Mouse (Mus musculus) forebrain, embryonic 14.5 days (tissue): ENCODE measurements at regions not wholly inside any gene's neighbourhood (a gene's known extent, or its start where the extent isn't known, plus 50 kb on each side); places are given as distances from the start of the nearest gene placed in this dataset.
A peak's percentile ranks its signal among the peaks of the same experiment; 100 is the strongest.

Experiments
- ATAC-seq: fragments of 200-750 bp; cut with Nextera tagmentation; 2 replicates; pipeline ENCODE4 v1.8.0; 2017; ENCODE audit warnings: mild to moderate bottlenecking, moderate library complexity
- DNase-seq: peaks from one replicate; pipeline ENCODE4 v3.0.0-alpha.2; 2015; ENCODE audit warnings: low spot score
- H3K27ac ChIP-seq: fragments of 300-500 bp; sonication (generic); 2 replicates; pipeline ENCODE4 v1.5.1; 2014; ENCODE audit warnings: low read depth, mild to moderate bottlenecking, control low read depth, low read length, moderate library complexity
- H3K27me3 ChIP-seq: fragments of 300-500 bp; sonication (generic); replicated peaks from 2 replicates; pipeline ENCODE4 v1.6.1; 2014; ENCODE audit warnings: low read length, control low read depth, mixed read lengths; ENCODE audit not compliant: control insufficient read depth, insufficient read depth
- H3K36me3 ChIP-seq: fragments of 300-500 bp; sonication (generic); 2 replicates; pipeline ENCODE4 v1.6.1; 2014; ENCODE audit warnings: low read length, control low read depth; ENCODE audit not compliant: control insufficient read depth, insufficient read depth
- H3K4me1 ChIP-seq: fragments of 300-500 bp; sonication (generic); 2 replicates; pipeline ENCODE4 v1.6.1; 2014; ENCODE audit warnings: antibody characterized with exemption, low read length, control low read depth; ENCODE audit not compliant: control insufficient read depth, insufficient read depth
- H3K4me2 ChIP-seq: fragments of 300-500 bp; sonication (generic); 2 replicates; pipeline ENCODE4 v1.6.1; 2014; ENCODE audit warnings: mild to moderate bottlenecking, control low read depth, low read length
- H3K4me3 ChIP-seq: fragments of 300-500 bp; sonication (generic); 2 replicates; pipeline ENCODE4 v1.5.1; 2014; ENCODE audit warnings: low read depth, low read length, control low read depth
- H3K9ac ChIP-seq: fragments of 300-500 bp; sonication (generic); 2 replicates; pipeline ENCODE4 v1.6.1; 2014; ENCODE audit warnings: mild to moderate bottlenecking, low read length, control low read depth, moderate library complexity
- H3K9me3 ChIP-seq: fragments of 300-500 bp; sonication (generic); replicated peaks from 2 replicates; pipeline ENCODE4 v1.6.1; 2016; ENCODE audit warnings: low read length, control low read depth, mixed read lengths; ENCODE audit not compliant: control insufficient read depth
- WGBS: fragments of 180-500 bp; shearing (Covaris S2); extraction: QIAGEN DNeasy Blood & Tissue Kit; methylation state at CpG from one replicate; pipeline ENCODE4 v1.1.7; 2014; 5-methylcytosine and 5-hydroxymethylcytosine counted together

GRCm38 (mm10) chr4:153767713-153768112 is 189.3 kb upstream of the A430005L14Rik start:
- H3K4me3 ChIP-seq: no peak overlapping the region
- H3K4me2 ChIP-seq: no peak overlapping the region
- H3K36me3 ChIP-seq: no peaks in the 10 kb centered on the region
- DNase-seq (no peak), ATAC-seq (no peak)
- no peaks in the 10 kb centered on the region for H3K9me3 ChIP-seq
- H3K9ac ChIP-seq: no peak overlapping the region
- WGBS: 64% methylated on average over 9 of the region's 9 CpGs
- no peaks in the 10 kb centered on the region for H3K27me3 ChIP-seq
- H3K4me1 ChIP-seq: peaks cover 3% of the 10 kb centered on the region; the same call in 1 of the 2 replicates
- no peak overlapping the region for H3K27ac ChIP-seq

- no peak for ATAC-seq
- Histone ChIP-seq H3K4me3 (no peak overlapping the region), H3K9ac (no peak overlapping the region), H3K27ac (peak overlapping the region; percentile 9; the same call in 1 of the 2 replicates), H3K4me2 (no peak overlapping the region), H3K9me3 (no peaks in the 10 kb centered on the region), H3K27me3 (no peaks in the 10 kb centered on the region), H3K4me1 (peaks cover 3% of the 10 kb centered on the region; the same call in 1 of the 2 replicates), H3K36me3 (no peaks in the 10 kb centered on the region)
- 69% methylated on average over 3 of the region's 3 CpGs for WGBS
- DNase-seq: no peak
Measured at GRCm38 (mm10) chr4:153768350-153768749, 188.7 kb upstream of the A430005L14Rik start.

- H3K36me3 ChIP-seq: no peaks in the 10 kb centered on the region
- peak; percentile 60 for DNase-seq
- H3K9me3 ChIP-seq: no peaks in the 10 kb centered on the region
- 52% methylated on average over 5 of the region's 5 CpGs for WGBS
- H3K4me3 ChIP-seq: no peak overlapping the region
- peaks cover 3% of the 10 kb centered on the region; the same call in 1 of the 2 replicates for H3K4me1 ChIP-seq
- no peak overlapping the region for H3K4me2 ChIP-seq
- no peak for ATAC-seq
- H3K27me3 ChIP-seq: no peaks in the 10 kb centered on the region
- no peak overlapping the region for H3K9ac ChIP-seq
- no peak overlapping the region for H3K27ac ChIP-seq
Measured at GRCm38 (mm10) chr4:153770675-153771074, 186.4 kb upstream of the A430005L14Rik start.

- Histone ChIP-seq H3K4me2 (no peak overlapping the region), H3K9ac (no peak overlapping the region), H3K36me3 (no peaks in the 10 kb centered on the region), H3K4me3 (no peak overlapping the region), H3K9me3 (no peaks in the 10 kb centered on the region), H3K4me1 (no peaks in the 10 kb centered on the region), H3K27me3 (no peaks in the 10 kb centered on the region), H3K27ac (no peak overlapping the region)
- ATAC-seq (no peak), DNase-seq (no peak)
- 91% methylated on average over 2 of the region's 2 CpGs for WGBS
Measured at GRCm38 (mm10) chr4:153780501-153780900, 176.5 kb upstream of the A430005L14Rik start.

GRCm38 (mm10) chr4:153781271-153781670 is 175.8 kb upstream of the A430005L14Rik start:
- no peaks in the 10 kb centered on the region for H3K27me3 ChIP-seq
- no peaks in the 10 kb centered on the region for H3K4me1 ChIP-seq
- H3K4me2 ChIP-seq: no peak overlapping the region
- DNase-seq: no peak
- 82% methylated on average over 7 of the region's 7 CpGs for WGBS
- H3K9ac ChIP-seq: no peak overlapping the region
- H3K9me3 ChIP-seq: no peaks in the 10 kb centered on the region
- H3K4me3 ChIP-seq: no peak overlapping the region
- no peak for ATAC-seq
- no peaks in the 10 kb centered on the region for H3K36me3 ChIP-seq
- no peak overlapping the region for H3K27ac ChIP-seq

DNA sequence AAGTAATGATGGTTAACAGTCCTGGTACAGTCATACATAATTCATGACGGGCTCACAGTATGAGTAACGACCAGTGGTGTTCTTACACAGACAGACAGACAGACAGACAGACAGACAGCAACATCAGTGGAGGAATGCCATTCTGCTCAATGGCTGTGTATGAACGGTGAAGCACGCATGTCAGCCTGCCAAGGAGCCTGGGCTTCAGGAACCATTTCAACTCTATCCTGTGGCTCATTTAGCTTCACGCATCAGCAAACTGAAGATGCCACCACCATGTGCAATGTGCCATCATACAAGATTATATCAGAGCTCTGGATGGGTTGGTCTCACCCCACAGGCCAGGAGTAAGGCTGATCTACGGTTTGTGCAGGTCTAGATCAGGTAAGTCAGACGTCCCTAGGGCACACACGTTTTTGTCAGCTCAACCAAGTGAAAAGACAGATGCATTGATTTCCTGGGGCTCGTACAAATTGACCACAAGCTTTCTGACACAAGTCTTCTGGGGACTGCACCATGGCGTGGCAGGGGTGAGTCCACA is 175.0 kb upstream of the A430005L14Rik start:
- ATAC-seq (no peak), DNase-seq (no peak)
- Histone ChIP-seq H3K27me3 (no peaks in the 10 kb centered on the region), H3K9ac (no peak overlapping the region), H3K9me3 (no peaks in the 10 kb centered on the region), H3K27ac (no peak overlapping the region), H3K4me2 (no peak overlapping the region), H3K36me3 (no peaks in the 10 kb centered on the region), H3K4me1 (no peaks in the 10 kb centered on the region), H3K4me3 (no peak overlapping the region)
- 86% methylated on average over 10 of the region's 10 CpGs for WGBS

DNA sequence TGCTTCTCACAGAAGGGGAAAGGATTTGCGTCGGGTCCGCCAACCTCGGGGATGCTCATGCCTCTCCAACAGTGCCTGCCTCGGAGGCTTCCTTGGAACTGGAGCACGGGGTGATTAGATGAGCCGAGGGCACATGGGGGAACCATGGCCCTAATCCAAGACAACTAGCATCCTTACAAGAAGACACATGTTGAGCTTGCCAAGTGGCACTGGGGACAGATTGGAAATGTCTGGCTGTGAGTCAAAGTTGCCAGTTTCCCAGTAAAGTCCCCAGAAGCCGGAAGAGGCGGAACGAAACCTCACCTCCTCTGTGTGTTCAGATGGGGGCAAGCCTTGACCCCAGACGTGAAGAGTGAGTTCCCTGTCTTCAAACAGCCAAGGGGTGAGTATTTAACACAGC is 172.6 kb upstream of the A430005L14Rik start:
- H3K9ac ChIP-seq: no peak overlapping the region
- H3K4me1 ChIP-seq: no peaks in the 10 kb centered on the region
- WGBS: 64% methylated on average over 11 of the region's 11 CpGs
- H3K4me2 ChIP-seq: no peak overlapping the region
- H3K27me3 ChIP-seq: no peaks in the 10 kb centered on the region
- no peaks in the 10 kb centered on the region for H3K9me3 ChIP-seq
- no peak overlapping the region for H3K4me3 ChIP-seq
- no peak for ATAC-seq
- H3K36me3 ChIP-seq: no peaks in the 10 kb centered on the region
- peak; percentile 64 for DNase-seq
- H3K27ac ChIP-seq: no peak overlapping the region

DNA sequence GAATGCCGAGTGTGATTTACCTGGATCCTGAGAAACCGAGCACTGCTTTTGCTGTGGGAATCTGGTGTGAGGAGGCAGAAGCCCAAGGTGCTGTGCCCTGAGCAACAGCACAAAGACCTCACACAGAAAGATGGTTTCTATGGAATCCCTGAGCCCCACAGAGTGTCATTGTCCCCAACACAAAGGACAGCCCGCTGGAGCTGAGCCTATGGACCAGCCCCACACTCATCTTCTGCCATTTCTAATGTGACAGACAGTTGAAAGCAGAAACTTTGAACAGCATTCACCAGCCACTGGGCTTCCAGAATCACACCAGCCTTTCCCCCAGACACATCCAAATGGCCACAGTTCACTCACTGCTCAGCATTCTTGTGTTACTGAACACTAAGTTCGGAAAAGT is 171.5 kb upstream of the A430005L14Rik start:
- H3K4me1 ChIP-seq: no peaks in the 10 kb centered on the region
- 32% methylated on average over 4 of the region's 4 CpGs for WGBS
- H3K27ac ChIP-seq: no peak overlapping the region
- no peaks in the 10 kb centered on the region for H3K36me3 ChIP-seq
- no peaks in the 10 kb centered on the region for H3K9me3 ChIP-seq
- no peak overlapping the region for H3K4me3 ChIP-seq
- H3K27me3 ChIP-seq: no peaks in the 10 kb centered on the region
- ATAC-seq (no peak), DNase-seq (no peak)
- H3K4me2 ChIP-seq: no peak overlapping the region
- H3K9ac ChIP-seq: no peak overlapping the region

DNA sequence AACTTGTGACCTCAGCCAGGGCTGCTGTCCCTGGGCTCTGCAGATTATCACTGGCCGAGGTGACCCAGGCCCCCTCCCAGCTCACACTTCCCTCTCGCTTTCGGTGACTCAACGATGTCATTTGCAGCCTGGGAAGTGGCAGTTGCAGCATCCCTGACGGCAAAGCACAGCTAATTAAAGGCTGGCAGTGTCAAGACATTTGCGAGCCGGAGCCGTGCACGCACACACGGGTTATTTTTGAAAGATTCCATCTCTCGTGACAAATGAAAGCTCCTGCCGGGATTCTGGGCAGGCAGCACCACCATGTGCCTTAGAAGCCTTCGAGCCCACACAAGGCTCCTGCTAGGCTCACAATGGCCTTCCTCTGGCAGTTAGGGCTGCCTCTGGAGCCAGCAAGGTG is 164.7 kb upstream of the A430005L14Rik start:
- 20% methylated on average over 13 of the region's 13 CpGs for WGBS
- H3K4me2 ChIP-seq: no peak overlapping the region
- peaks cover 7% of the 10 kb centered on the region; the same call in 1 of the 2 replicates for H3K4me1 ChIP-seq
- H3K27ac ChIP-seq: no peak overlapping the region
- DNase-seq: peak; percentile 51
- ATAC-seq: no peak
- no peak overlapping the region for H3K4me3 ChIP-seq
- H3K9ac ChIP-seq: no peak overlapping the region
- H3K27me3 ChIP-seq: no peaks in the 10 kb centered on the region
- H3K36me3 ChIP-seq: no peaks in the 10 kb centered on the region
- H3K9me3 ChIP-seq: no peaks in the 10 kb centered on the region
